ENCODE assay signal across 30 mouse cellular contexts in the genomic region with DNA sequence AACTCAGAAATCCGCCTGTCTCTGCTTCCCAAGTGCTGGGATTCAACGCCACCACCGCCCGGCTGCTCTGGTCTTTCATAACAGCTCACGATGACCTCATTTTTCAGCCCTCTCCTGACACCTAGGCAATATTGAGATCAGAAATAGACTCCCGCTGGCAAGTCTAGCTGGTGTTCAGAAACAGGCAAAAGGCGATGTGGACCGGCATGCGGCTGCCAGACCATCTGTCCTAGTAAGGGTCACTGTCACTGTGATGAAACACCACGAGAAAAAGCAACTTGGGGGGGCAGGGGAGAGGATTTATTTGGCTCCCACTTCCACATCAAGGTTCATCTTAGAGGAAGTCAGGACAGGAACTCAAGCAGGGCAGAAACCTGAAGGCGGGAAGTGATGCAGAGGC. TPM values are rescaled to one million over a fixed set of nuclear protein-coding genes. Genes with fewer than 3 reads are reported as not detected.
DNase-seq lines count a peak whose midpoint lies in the region; ATAC-seq and TF ChIP-seq lines count a peak whose summit lies in the region.
"Had no signal": no experiment of that assay in that cellular context is flagged by ENCODE, and none has a peak within 500 bp of the region (broad histone marks: within the 10 kb centered on the region; RNA-seq: fewer than 3 reads in every experiment).

No protein-coding gene starts in this region.

- 89% methylated on average over 11 of the region's 11 CpGs for WGBS in forebrain, embryonic 10.5 days
- 89% methylated on average over 11 of the region's 11 CpGs for WGBS in forebrain, embryonic 15.5 days
- 80% methylated on average over 11 of the region's 11 CpGs for WGBS in heart, embryonic 10.5 days
- WGBS in liver, postnatal 0 days (ENCODE audit: insufficient replicate concordance) = 78% methylated on average over 11 of the region's 11 CpGs

- ATAC-seq in forebrain, embryonic 15.5 days (replicated peaks) = no peak
- 0 out of 2 replicates have a peak, but pooled peaks have one; percentile 17 for ATAC-seq in liver, postnatal 0 days
- ATAC-seq in monocyte, adult 5-6 weeks (replicated peaks; ENCODE audit: insufficient number of reproducible peaks, low FRiP score, low TSS enrichment, poor library complexity, severe bottlenecking) = peak; percentile 52; the same call in 1 of the 2 replicates
- ATAC-seq: activated CD4-positive, CD25-positive, alpha-beta regulatory T cell, adult 4 months; forebrain, embryonic 13.5 days; forebrain, postnatal 0 days; hindbrain, postnatal 0 days; inflammation-experienced regulatory T-cells, adult 6 months; intestine, embryonic 16.5 days had no signal

- H3K36me3 ChIP-seq in forebrain, embryonic 10.5 days (replicated peaks) = no peaks in the 10 kb centered on the region
- H3K36me3 ChIP-seq in forebrain, embryonic 15.5 days = no peaks in the 10 kb centered on the region
- H3K36me3 ChIP-seq in heart, embryonic 10.5 days = no peaks in the 10 kb centered on the region
- no peaks in the 10 kb centered on the region for H3K36me3 ChIP-seq in liver, postnatal 0 days (replicated peaks; ENCODE audit: insufficient read depth, low read length)
- H3K36me3 ChIP-seq: embryonic facial prominence, embryonic 10.5 days; embryonic facial prominence, embryonic 13.5 days; heart, embryonic 12.5 days; heart, embryonic 15.5 days had no signal

- H3K27me3 ChIP-seq in forebrain, embryonic 10.5 days (ENCODE audit: poor library complexity, severe bottlenecking) = no peaks in the 10 kb centered on the region
- no peaks in the 10 kb centered on the region for H3K27me3 ChIP-seq in forebrain, embryonic 15.5 days
- H3K27me3 ChIP-seq in heart, embryonic 10.5 days (ENCODE audit: insufficient read depth, poor library complexity, severe bottlenecking) = no peaks in the 10 kb centered on the region
- H3K27me3 ChIP-seq in liver, postnatal 0 days (ENCODE audit: insufficient read depth, low read length) = 0 out of 2 replicates have a peak, but pooled peaks cover 3% of the 10 kb centered on the region
- H3K27me3 ChIP-seq: embryonic facial prominence, embryonic 13.5 days; forebrain, embryonic 13.5 days; heart, embryonic 12.5 days; heart, embryonic 15.5 days had no signal

- intact Hi-C loops in heart, postnatal 25 days (cut with DNase I) = no loop called here

- DNase-seq in forebrain, embryonic 10.5 days (ENCODE audit: extremely low spot score, low spot score) = no peak
- DNase-seq in heart, embryonic 10.5 days (ENCODE audit: low spot score) = no peak
- no peak for DNase-seq in heart, postnatal 25 days (ENCODE audit: low spot score)
- DNase-seq in liver, postnatal 0 days = no peak
- DNase-seq in liver = no peak
- no peak for DNase-seq in layer of hippocampus, adult 11-12 months (ENCODE audit: low spot score)
- DNase-seq: adrenal gland, postnatal 10 days; adrenal gland, postnatal 36 days; cerebellum, adult 11 months; cerebellum, adult 2 months; cerebellum, postnatal 10 days; cerebellum, postnatal 36 days; embryo, embryonic 11 days; forebrain, postnatal 0 days; gastrocnemius, postnatal 25 days; heart, postnatal 10 days had no signal

- H3K27ac ChIP-seq in forebrain, embryonic 10.5 days = peak overlapping the region; percentile 26
- H3K27ac ChIP-seq in forebrain, embryonic 15.5 days (replicated peaks) = no peak overlapping the region
- H3K27ac ChIP-seq in heart, embryonic 10.5 days = 0 out of 2 replicates have a peak overlapping the region, but pooled peaks have one; percentile 19
- H3K27ac ChIP-seq in liver, postnatal 0 days (ENCODE audit: low read depth) = no peak overlapping the region
- H3K27ac ChIP-seq: embryonic facial prominence, embryonic 13.5 days; forebrain, embryonic 13.5 days; hindbrain, embryonic 14.5 days; hindbrain, postnatal 0 days had no signal

- H3K4me3 ChIP-seq in forebrain, embryonic 10.5 days = no peak overlapping the region
- H3K4me3 ChIP-seq in forebrain, embryonic 15.5 days = no peak overlapping the region
- no peak overlapping the region for H3K4me3 ChIP-seq in heart, embryonic 10.5 days
- no peak overlapping the region for H3K4me3 ChIP-seq in liver, postnatal 0 days (ENCODE audit: low read depth, low read length)
- H3K4me3 ChIP-seq: embryonic facial prominence, embryonic 10.5 days; embryonic facial prominence, embryonic 13.5 days; erythroblast, embryonic 14.5 days; forebrain, embryonic 13.5 days; heart, embryonic 12.5 days; heart, embryonic 15.5 days had no signal

- TF ChIP-seq CTCF in liver, postnatal 0 days (IDR thresholded peaks at IDR 0.05; ENCODE audit: low read depth) = no peak

- H3K9me3 ChIP-seq in forebrain, embryonic 10.5 days = peaks cover 6% of the 10 kb centered on the region; the same call in 1 of the 2 replicates
- no peaks in the 10 kb centered on the region for H3K9me3 ChIP-seq in forebrain, embryonic 15.5 days
- peaks cover 4% of the 10 kb centered on the region; the same call in 1 of the 2 replicates for H3K9me3 ChIP-seq in heart, embryonic 10.5 days
- peaks cover 4% of the 10 kb centered on the region for H3K9me3 ChIP-seq in liver, postnatal 0 days (ENCODE audit: low read length)
- H3K9me3 ChIP-seq: embryonic facial prominence, embryonic 10.5 days; embryonic facial prominence, embryonic 13.5 days; forebrain, embryonic 13.5 days; heart, embryonic 15.5 days had no signal

- peaks cover 17% of the 10 kb centered on the region for H3K4me1 ChIP-seq in forebrain, embryonic 10.5 days
- no peaks in the 10 kb centered on the region for H3K4me1 ChIP-seq in forebrain, embryonic 15.5 days
- H3K4me1 ChIP-seq in heart, embryonic 10.5 days = peaks cover 48% of the 10 kb centered on the region
- peaks cover 5% of the 10 kb centered on the region; the same call in 1 of the 2 replicates for H3K4me1 ChIP-seq in liver, postnatal 0 days (ENCODE audit: insufficient read depth)
- H3K4me1 ChIP-seq: embryonic facial prominence, embryonic 13.5 days; forebrain, embryonic 13.5 days had no signal

- H3K4me2 ChIP-seq in forebrain, embryonic 15.5 days (replicated peaks) = no peak overlapping the region
- no peak overlapping the region for H3K4me2 ChIP-seq in liver, postnatal 0 days (ENCODE audit: low read depth, low read length)
- H3K4me2 ChIP-seq: embryonic facial prominence, embryonic 13.5 days; forebrain, embryonic 13.5 days; heart, embryonic 12.5 days; heart, embryonic 15.5 days; hindbrain, embryonic 14.5 days had no signal

- H3K9ac ChIP-seq in forebrain, embryonic 15.5 days (replicated peaks) = no peak overlapping the region
- no peak overlapping the region for H3K9ac ChIP-seq in liver, postnatal 0 days (replicated peaks)
- H3K9ac ChIP-seq: embryonic facial prominence, embryonic 13.5 days; forebrain, embryonic 13.5 days; forebrain, postnatal 0 days; heart, embryonic 12.5 days; heart, embryonic 15.5 days; hindbrain, embryonic 14.5 days had no signal

- TF ChIP-seq EP300 in liver, postnatal 0 days (IDR thresholded peaks at IDR 0.05; ENCODE audit: low read depth) = no peak

RNA-seq across cellular contexts. Expression of a gene that starts 17.8 kb away (rescaled TPM):
- polyA plus RNA-seq in forebrain, embryonic 10.5 days (2016; fragmentation: Nextera tagmentation; extraction: Ambion mirVana) = 488 and 529 TPM in 2 replicates
- polyA plus RNA-seq in forebrain, embryonic 15.5 days (2015; fragmentation: Nextera tagmentation; extraction: Ambion mirVana) = 87.3 and 98.1 TPM in 2 replicates
- 324 and 492 TPM in 2 replicates for polyA plus RNA-seq in heart, embryonic 10.5 days (2016; fragmentation: Nextera tagmentation; extraction: Ambion mirVana)
- 10 to 100 TPM; 46.9 to 70.1 TPM for total RNA-seq in heart, postnatal 25 days (2021)
- polyA plus RNA-seq in liver, postnatal 0 days (2015; fragmentation: Nextera tagmentation; extraction: Ambion mirVana) = 77.3 and 79.1 TPM in 2 replicates
- 4.9 to 16.7 TPM (median 8.5 TPM) in 3 replicates for total RNA-seq in monocyte, adult 5-6 weeks (2017)
- total RNA-seq: granulocyte monocyte progenitor cell, adult 5-6 weeks had no signal

RNA-seq across cellular contexts. Expression of a gene that starts 46.7 kb away (rescaled TPM):
- 10.3 and 11.4 TPM in 2 replicates for polyA plus RNA-seq in forebrain, embryonic 10.5 days (2016; fragmentation: Nextera tagmentation; extraction: Ambion mirVana)
- polyA plus RNA-seq in forebrain, embryonic 15.5 days (2015; fragmentation: Nextera tagmentation; extraction: Ambion mirVana) = 5.4 and 6.0 TPM in 2 replicates
- polyA plus RNA-seq in heart, embryonic 10.5 days (2016; fragmentation: Nextera tagmentation; extraction: Ambion mirVana) = 6.3 and 6.6 TPM in 2 replicates
- 1 to 10 TPM; 1.9 to 4.3 TPM for total RNA-seq in heart, postnatal 25 days (2021)
- polyA plus RNA-seq in liver, postnatal 0 days (2015; fragmentation: Nextera tagmentation; extraction: Ambion mirVana) = 48.6 and 50.2 TPM in 2 replicates
- total RNA-seq in monocyte, adult 5-6 weeks (2017) = 18.1 to 19.7 TPM (median 18.4 TPM) in 3 replicates

Comparison
In these comparisons a context has a peak if more than half of its experiments do, and no peak if none do; other contexts are left out.
1. H3K27ac ChIP-seq: peak in forebrain, embryonic 10.5 days (single experiment) and heart, embryonic 10.5 days (single experiment); none in forebrain, embryonic 15.5 days (single experiment) and liver, postnatal 0 days (single experiment).